Mouse (Mus musculus): Measurements from ENCODE around the gene Adgrl3.

Adgrl3 gene

GRCm38 (mm10) chr5:81671025-81671424 lies 651.1 kb downstream of the Adgrl3 start:
- DNase-seq (ENCODE audit: low spot score in 2 of 2), result no peak

GRCm38 (mm10) chr5:81674275-81674974 lies 654.5 kb downstream of the Adgrl3 start:
- no peak for DNase-seq (ENCODE audit: low spot score in 2 of 2)

GRCm38 (mm10) chr5:81674975-81675371 lies 655.0 kb downstream of the Adgrl3 start:
- DNase-seq (ENCODE audit: low spot score in 2 of 2), result no peak

GRCm38 (mm10) chr5:81676896-81677295 lies 657.0 kb downstream of the Adgrl3 start:
- no peak for DNase-seq (ENCODE audit: low spot score in 2 of 2)

GRCm38 (mm10) chr5:81686206-81686605 lies 666.3 kb downstream of the Adgrl3 start:
- DNase-seq (ENCODE audit: low spot score in 2 of 2), result no peak

GRCm38 (mm10) chr5:81686845-81687244 lies 666.9 kb downstream of the Adgrl3 start:
- peak; percentile 10 to 44 for DNase-seq (ENCODE audit: low spot score in 2 of 2)

- no peak for DNase-seq (ENCODE audit: low spot score in 2 of 2)
These were observed 709.7 kb downstream of the Adgrl3 start for GRCm38 (mm10) chr5:81729620-81730019.

- no peak for DNase-seq (ENCODE audit: low spot score in 2 of 2)
These were observed 716.1 kb downstream of the Adgrl3 start for GRCm38 (mm10) chr5:81736008-81736407.

GRCm38 (mm10) chr5:81738286-81739032 lies 718.5 kb downstream of the Adgrl3 start:
- DNase-seq (ENCODE audit: low spot score in 2 of 2), result no peak

- DNase-seq (ENCODE audit: low spot score in 2 of 2), result no peak
These were observed 732.5 kb downstream of the Adgrl3 start for GRCm38 (mm10) chr5:81752426-81752825.

- DNase-seq (ENCODE audit: low spot score in 2 of 2), result no peak
These were observed 735.8 kb downstream of the Adgrl3 start for GRCm38 (mm10) chr5:81755711-81756110.

- DNase-seq (ENCODE audit: low spot score in 2 of 2), result no peak
These were observed 737.3 kb downstream of the Adgrl3 start for GRCm38 (mm10) chr5:81757093-81757725.

- DNase-seq (ENCODE audit: low spot score in 2 of 2), result no peak
These were observed 756.3 kb downstream of the Adgrl3 start for GRCm38 (mm10) chr5:81776234-81776633.

GRCm38 (mm10) chr5:81776746-81777145 lies 756.8 kb downstream of the Adgrl3 start:
- DNase-seq (ENCODE audit: low spot score in 2 of 2), result no peak

GRCm38 (mm10) chr5:81784770-81785169 lies 764.8 kb downstream of the Adgrl3 start:
- DNase-seq (ENCODE audit: low spot score in 2 of 2), result no peak

GRCm38 (mm10) chr5:81790710-81791109 lies 770.8 kb downstream of the Adgrl3 start:
- no peak for DNase-seq (ENCODE audit: low spot score in 2 of 2)

GRCm38 (mm10) chr5:81794125-81794524 lies 774.2 kb downstream of the Adgrl3 start:
- no peak for DNase-seq (ENCODE audit: low spot score in 2 of 2)

- DNase-seq (ENCODE audit: low spot score in 2 of 2), result no peak
These were observed 774.7 kb downstream of the Adgrl3 start for GRCm38 (mm10) chr5:81794601-81795000.

- no peak for DNase-seq (ENCODE audit: low spot score in 2 of 2)
These were observed 776.2 kb downstream of the Adgrl3 start for GRCm38 (mm10) chr5:81796128-81796527.

GRCm38 (mm10) chr5:81810966-81811365 lies 791.0 kb downstream of the Adgrl3 start:
- no peak for DNase-seq (ENCODE audit: low spot score in 2 of 2)

GRCm38 (mm10) chr5:81832076-81832475 lies 812.1 kb downstream of the Adgrl3 start:
- DNase-seq (ENCODE audit: low spot score in 2 of 2), result no peak

GRCm38 (mm10) chr5:81832679-81833078 lies 812.7 kb downstream of the Adgrl3 start:
- no peak for DNase-seq (ENCODE audit: low spot score in 2 of 2)

GRCm38 (mm10) chr5:81837860-81838259 lies 817.9 kb downstream of the Adgrl3 start:
- no peak for DNase-seq (ENCODE audit: low spot score in 2 of 2)
